Mouse (Mus musculus): Measurements from ENCODE around the gene Wdr49.
"Not testable (repeated sequence)": the region's sequence is repeated elsewhere in the genome, so short reads cannot be mapped to it uniquely, and the experiment has no call there.

Wdr49 gene

GRCm38 (mm10) chr3:75299464-75299863 lies 182.5 kb downstream of the Wdr49 start:
- DNase-seq, result not testable (repeated sequence)

GRCm38 (mm10) chr3:75297758-75298111 lies 184.2 kb downstream of the Wdr49 start:
- DNase-seq, result no peak

DNA sequence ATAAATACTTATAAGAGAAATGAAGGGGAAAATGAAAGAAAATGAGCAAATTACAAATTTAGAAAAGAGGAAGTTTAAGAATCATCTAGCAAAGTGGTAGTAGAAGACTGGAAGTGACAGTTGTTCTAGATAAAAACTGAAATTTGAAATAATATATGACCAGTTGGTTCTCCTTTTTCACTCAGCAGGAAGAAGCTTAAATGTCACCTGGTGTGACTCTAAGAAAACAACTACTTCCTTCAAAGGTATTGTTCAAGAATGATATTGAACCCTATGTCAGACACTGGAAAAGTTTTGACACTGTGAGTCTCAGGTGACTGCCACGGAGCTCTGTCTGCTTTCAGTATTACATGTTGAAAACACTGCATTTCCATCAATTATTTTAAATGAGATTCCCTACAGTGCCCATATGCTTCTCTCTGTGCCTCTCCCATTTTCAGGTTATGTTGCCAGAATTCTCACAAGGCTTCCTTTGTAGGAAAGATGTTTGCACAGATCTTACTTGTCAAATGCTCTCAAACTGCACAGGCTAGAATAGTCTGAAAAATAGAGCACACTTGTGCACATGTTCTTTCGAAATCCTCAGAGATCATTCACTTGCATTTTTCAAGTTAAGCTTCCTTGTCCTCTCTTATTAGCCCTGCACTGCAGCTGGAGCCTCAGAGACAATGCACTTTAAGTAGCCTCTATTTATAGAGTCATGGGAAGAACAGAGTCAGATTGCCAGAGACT lies 184.8 kb downstream of the Wdr49 start:
- DNase-seq, result no peak

DNA sequence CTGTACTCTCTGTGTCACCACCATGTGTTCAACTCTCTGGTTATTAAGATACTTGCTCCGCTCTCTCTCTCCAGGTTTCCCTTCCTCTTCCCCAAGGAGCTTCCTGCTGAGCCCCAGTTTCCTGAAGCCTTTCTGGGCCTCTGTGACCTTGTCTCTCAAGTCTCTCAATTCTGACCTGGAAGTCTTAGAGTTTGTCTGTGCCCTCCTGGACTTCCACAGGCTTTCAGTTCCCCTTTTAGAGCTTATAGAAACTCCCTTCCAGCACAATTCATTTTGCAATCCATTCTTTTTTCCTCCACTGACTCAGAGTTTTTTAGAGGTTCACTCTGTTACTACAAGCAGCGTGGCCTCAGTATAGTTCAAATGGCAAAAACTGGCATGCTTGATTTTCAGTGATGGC lies 188.7 kb downstream of the Wdr49 start:
- no peak for DNase-seq

- no peak for DNase-seq
These were observed 204.5 kb downstream of the Wdr49 start for GRCm38 (mm10) chr3:75277455-75277854.

DNA sequence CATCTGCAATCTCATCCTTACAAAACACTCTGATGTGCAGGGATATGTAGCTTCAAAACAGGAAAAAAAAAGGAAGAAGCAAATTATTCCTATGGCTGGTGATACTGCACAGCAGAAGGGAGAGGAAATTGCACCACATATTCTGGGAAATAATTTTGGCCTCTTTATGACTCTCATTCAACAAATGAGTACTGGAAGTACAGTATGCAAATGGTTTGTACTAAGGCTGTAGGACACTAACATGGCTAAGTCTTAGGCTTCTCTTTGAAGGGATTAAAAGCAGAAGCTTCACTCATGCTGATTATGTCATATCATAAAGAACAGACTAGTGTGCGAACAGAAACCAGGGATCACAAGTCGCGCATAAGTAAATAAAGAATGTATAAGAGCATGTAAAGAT lies 205.4 kb downstream of the Wdr49 start:
- no peak for DNase-seq

DNA sequence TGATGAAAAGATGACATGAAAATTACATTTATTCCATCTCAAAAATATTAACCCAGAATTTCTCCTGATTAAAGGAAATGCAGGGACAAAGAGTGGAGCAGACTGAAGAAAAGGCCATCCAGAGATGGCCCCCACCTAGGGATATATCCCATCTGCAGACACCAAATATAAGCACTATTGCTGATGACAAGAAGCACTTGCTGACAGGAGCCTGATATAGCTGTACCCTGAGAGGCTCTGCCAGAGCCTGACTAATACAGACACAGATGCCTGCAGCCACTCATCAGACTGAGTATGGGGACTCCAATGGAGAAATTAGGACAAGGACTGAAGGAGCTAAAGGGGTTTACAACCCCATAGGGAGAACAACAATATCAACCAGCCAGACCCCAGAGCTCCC lies 206.8 kb downstream of the Wdr49 start:
- DNase-seq, result no peak

DNA sequence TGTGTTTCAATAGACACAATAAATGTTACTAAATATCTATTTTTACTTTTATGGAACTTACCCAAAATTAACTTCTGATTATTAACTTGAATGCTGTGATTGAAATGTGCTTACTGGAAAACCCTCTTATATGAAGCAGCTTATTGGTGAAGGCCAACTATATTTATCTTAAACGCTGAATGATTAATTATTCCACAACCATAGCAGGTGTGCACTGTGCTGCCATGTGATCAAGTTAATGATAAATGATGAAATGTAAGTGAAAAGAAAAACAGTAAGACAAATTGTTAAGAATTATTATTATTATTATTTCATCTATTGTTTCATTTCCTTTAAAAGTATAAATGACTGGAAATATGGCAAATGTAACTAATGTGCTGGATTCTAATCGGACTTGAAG lies 212.0 kb downstream of the Wdr49 start, which contains the start of gene Serpini2:
TSS of gene Serpini2 (minus strand) at position 101 of the 400 bp plus-strand sequence.
- no peak for DNase-seq

DNA sequence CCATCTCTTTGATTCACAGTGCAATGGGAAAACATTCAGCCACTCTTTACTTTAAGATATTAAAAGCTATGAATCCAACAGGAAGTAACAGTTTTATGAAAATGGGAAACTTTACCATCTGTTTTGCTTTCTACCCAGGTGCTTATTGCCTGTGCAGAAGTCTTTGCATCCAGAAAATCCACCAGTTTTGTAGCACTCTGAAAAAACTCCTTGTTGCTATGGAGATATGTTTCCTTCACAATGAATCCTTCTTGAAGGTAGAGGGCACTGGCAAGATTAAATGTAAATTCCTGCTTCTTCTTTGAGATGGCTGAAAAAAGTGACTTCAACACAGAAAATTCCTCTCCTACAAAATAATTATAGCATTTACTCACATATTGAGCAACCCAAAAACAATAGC lies 222.6 kb downstream of the Wdr49 start:
- no peak for DNase-seq
